Mouse (Mus musculus) lung, adult 2 months (tissue): ENCODE data around the gene Arhgef19.

Experiments
- CTCF ChIP-seq: fragments of 200-500 bp; IDR thresholded peaks from 2 replicates; pipeline ENCODE4 v1.5.1; 2011; ENCODE audit warnings: mild to moderate bottlenecking, low read length, control low read depth; ENCODE audit not compliant: insufficient read depth
- POLR2A ChIP-seq: fragments of 200-500 bp; IDR thresholded peaks from 2 replicates; pipeline ENCODE4 v1.6.1; 2011; ENCODE audit warnings: low read depth, mild to moderate bottlenecking, control low read depth, low read length, borderline replicate concordance; ENCODE audit errors: extremely low read depth

DNA sequence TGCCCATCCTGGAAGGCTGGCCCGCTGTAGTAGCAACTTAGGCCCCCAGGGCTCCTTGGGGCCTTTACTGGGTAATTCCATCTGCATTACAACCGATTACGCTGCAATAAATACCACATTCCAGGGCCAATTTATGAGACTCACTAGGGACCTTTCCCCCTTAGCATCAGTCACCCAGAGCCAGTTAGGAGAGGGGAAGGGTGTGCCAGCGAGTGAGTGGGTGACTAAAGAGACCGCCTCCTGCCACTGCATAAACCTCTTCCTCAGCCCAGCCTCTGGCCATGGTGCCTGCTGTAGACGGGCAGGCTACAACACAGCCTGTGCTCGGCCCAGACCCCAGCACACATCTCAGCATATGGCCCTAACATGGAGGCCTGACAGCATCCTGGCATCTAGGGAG, 58.6 kb downstream of the Arhgef19 start:
- TF ChIP-seq POLR2A (no peak), CTCF (no peak)
